Mouse (Mus musculus) MEL (cell line): ENCODE results near the gene Fgfr2.

ENCODE experiments used
- CTCF ChIP-seq, 3 experiments: IDR thresholded peaks in 2 of 3; conservative IDR thresholded peaks in 1 of 3; 2 replicates each; pipeline ENCODE4 v1.5.1; 2011 to 2012; ENCODE audit warnings: low read length in 3 of 3, low read depth in 2 of 3, mild to moderate bottlenecking in 2 of 3, improper control_type of control experiment in 1 of 3, inconsistent platforms in 1 of 3, mixed read lengths in 1 of 3, moderate library complexity in 1 of 3; ENCODE audit not compliant: control insufficient read depth in 1 of 3, insufficient read depth in 1 of 3, poor library complexity in 1 of 3, severe bottlenecking in 1 of 3
- EP300 ChIP-seq, 2 experiments: IDR thresholded peaks; 2 replicates each; pipeline ENCODE4 v1.6.1; 2011; ENCODE audit warnings: improper control_type of control experiment in 2 of 2, low read length in 2 of 2, low read depth in 1 of 2, mild to moderate bottlenecking in 1 of 2
- GATA1 ChIP-seq: IDR thresholded peaks from 2 replicates; pipeline ENCODE4 v1.6.1; 2011; ENCODE audit warnings: low read depth, low read length, improper control_type of control experiment
- JUND ChIP-seq: IDR thresholded peaks from 2 replicates; pipeline ENCODE4 v1.6.1; 2011; ENCODE audit warnings: low read depth, mild to moderate bottlenecking, improper control_type of control experiment, low read length
- MAZ ChIP-seq: IDR thresholded peaks from 2 replicates; pipeline ENCODE4 v1.6.1; 2012; ENCODE audit warnings: low read depth, mild to moderate bottlenecking, inconsistent platforms, low read length, improper control_type of control experiment
- POLR2A ChIP-seq, 2 experiments: IDR thresholded peaks; 2 replicates each; pipeline ENCODE4 v1.6.1; 2011 to 2012; ENCODE audit warnings: low read length in 2 of 2, mild to moderate bottlenecking in 2 of 2, control low read depth in 1 of 2, improper control_type of control experiment in 1 of 2, low read depth in 1 of 2, moderate library complexity in 1 of 2; ENCODE audit not compliant: control insufficient read depth in 1 of 2, insufficient read depth in 1 of 2, poor library complexity in 1 of 2
- RCOR1 ChIP-seq: IDR thresholded peaks from 2 replicates; pipeline ENCODE4 v1.6.1; 2012; ENCODE audit warnings: low read depth, mild to moderate bottlenecking, inconsistent platforms, low read length, improper control_type of control experiment
- TAL1 ChIP-seq: IDR thresholded peaks from 2 replicates; pipeline ENCODE4 v1.6.1; 2012; ENCODE audit warnings: mild to moderate bottlenecking, inconsistent platforms, low read length, moderate library complexity, mixed read lengths
- TBP ChIP-seq: IDR thresholded peaks from 2 replicates; pipeline ENCODE4 v1.8.0; 2011; ENCODE audit warnings: low read depth, low read length, improper control_type of control experiment
- TCF12 ChIP-seq: IDR thresholded peaks from 2 replicates; pipeline ENCODE4 v1.6.1; 2014; ENCODE audit warnings: low read depth, mild to moderate bottlenecking, inconsistent platforms, low read length, improper control_type of control experiment, moderate library complexity
- USF1 ChIP-seq: IDR thresholded peaks from 2 replicates; pipeline ENCODE4 v1.6.1; 2014; ENCODE audit warnings: low read depth, mild to moderate bottlenecking, inconsistent platforms, low read length, improper control_type of control experiment, moderate library complexity
- USF2 ChIP-seq, 2 experiments: IDR thresholded peaks; 2 replicates each; pipeline ENCODE4 v1.6.1; 2011 to 2012; ENCODE audit warnings: improper control_type of control experiment in 2 of 2, low read length in 2 of 2, borderline replicate concordance in 1 of 2, inconsistent platforms in 1 of 2, low read depth in 1 of 2, mild to moderate bottlenecking in 1 of 2; ENCODE audit not compliant: insufficient read depth in 1 of 2
- ZC3H11A ChIP-seq: IDR thresholded peaks from 2 replicates; pipeline ENCODE4 v1.6.1; 2012; ENCODE audit warnings: low read depth, mild to moderate bottlenecking, inconsistent platforms, low read length, improper control_type of control experiment
- ZNF384 ChIP-seq: IDR thresholded peaks from 2 replicates; pipeline ENCODE4 v1.6.1; 2012; ENCODE audit warnings: low read depth, mild to moderate bottlenecking, inconsistent platforms, low read length, improper control_type of control experiment

DNA sequence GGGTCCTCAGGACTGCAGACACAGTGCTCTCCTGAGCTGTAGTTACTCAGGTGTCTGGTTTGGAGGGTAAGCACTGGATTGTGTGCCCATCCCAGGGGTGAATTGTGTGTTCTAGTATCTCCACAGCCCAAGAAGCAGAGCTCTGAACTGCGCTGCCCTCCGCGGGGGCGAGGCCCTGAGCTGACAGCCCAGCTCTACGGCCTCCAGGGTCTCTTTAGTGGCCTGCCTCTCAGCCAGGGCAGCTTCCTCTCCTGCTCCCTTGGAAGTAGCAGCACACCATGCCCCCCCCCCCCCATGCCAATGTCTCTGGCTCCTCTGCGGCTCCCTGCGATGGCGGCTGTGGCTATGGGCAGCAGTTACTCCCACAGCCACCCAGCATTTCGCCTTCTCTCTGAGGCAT is 411.6 kb downstream of the Fgfr2 start:
- no peak for TF ChIP-seq EP300 (IDR thresholded peaks at IDR 0.05; ENCODE audit: low read depth in 1 of 2, low read length in 2 of 2)
- TF ChIP-seq MAZ = no peak
- no peak for TF ChIP-seq USF1
- no peak for TF ChIP-seq CTCF (IDR thresholded peaks at IDR 0.05 in 2 of 3, conservative IDR thresholded peaks at IDR 0.05 in 1 of 3; ENCODE audit: control insufficient read depth in 1 of 3, insufficient read depth in 1 of 3, low read depth in 2 of 3, low read length in 3 of 3, poor library complexity in 1 of 3, severe bottlenecking in 1 of 3)
- TF ChIP-seq JUND = no peak
- no peak for TF ChIP-seq USF2 (IDR thresholded peaks at IDR 0.05; ENCODE audit: borderline replicate concordance in 1 of 2, insufficient read depth in 1 of 2, low read depth in 1 of 2, low read length in 2 of 2)
- no peak for TF ChIP-seq POLR2A (IDR thresholded peaks at IDR 0.05; ENCODE audit: control insufficient read depth in 1 of 2, insufficient read depth in 1 of 2, low read depth in 1 of 2, low read length in 2 of 2, poor library complexity in 1 of 2)
- TF ChIP-seq ZC3H11A = no peak
- TF ChIP-seq TAL1 = no peak
- no peak for TF ChIP-seq GATA1
- no peak for TF ChIP-seq TBP
- no peak for TF ChIP-seq RCOR1
- no peak for TF ChIP-seq ZNF384
- no peak for TF ChIP-seq TCF12
